Mouse (Mus musculus): ENCODE results near the gene Cpt1c. TPM values are rescaled to one million over a fixed set of nuclear protein-coding genes. Genes with fewer than 3 reads are reported as not detected.

Gene Cpt1c
- polyA plus RNA-seq, 1 experiment from 2014 or later, result 32.0 TPM

DNA sequence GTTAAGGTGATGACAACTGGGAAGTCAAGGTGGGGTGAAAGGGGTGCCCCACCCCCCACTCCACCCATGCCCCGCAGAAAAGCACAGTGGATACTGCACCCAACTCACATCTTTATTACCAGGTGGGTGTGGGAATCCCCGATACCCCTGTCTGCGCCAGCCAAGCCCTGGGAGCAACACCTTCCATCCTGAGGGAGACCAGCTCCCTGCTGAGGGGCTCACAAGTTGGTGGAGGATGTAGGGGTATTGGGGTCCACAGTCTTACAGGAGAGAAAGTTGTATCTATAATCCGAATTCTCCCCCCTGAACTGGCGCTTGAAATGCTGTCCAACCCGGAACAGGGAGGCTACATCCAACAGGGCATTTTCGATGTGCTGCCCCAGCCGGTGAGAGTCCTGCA lies 15.4 kb downstream of the Cpt1c start:
- WGBS, result 86% methylated on average over 8 of the region's 8 CpGs
- Histone ChIP-seq H3K27me3 (no peaks in the 10 kb centered on the region), H3K36me3 (peaks cover 53% of the 10 kb centered on the region), H3K9ac (no peak overlapping the region), H3K4me1 (0 out of 2 replicates have a peak, but pooled peaks cover 3% of the 10 kb centered on the region), H3K27ac (no peak overlapping the region), H3K4me2 (no peak overlapping the region), H3K9me3 (no peaks in the 10 kb centered on the region), H3K4me3 (no peak overlapping the region)
- no peak for ATAC-seq (ENCODE audit: insufficient number of reproducible peaks, insufficient read depth, low FRiP score, low TSS enrichment, low read depth)

DNA sequence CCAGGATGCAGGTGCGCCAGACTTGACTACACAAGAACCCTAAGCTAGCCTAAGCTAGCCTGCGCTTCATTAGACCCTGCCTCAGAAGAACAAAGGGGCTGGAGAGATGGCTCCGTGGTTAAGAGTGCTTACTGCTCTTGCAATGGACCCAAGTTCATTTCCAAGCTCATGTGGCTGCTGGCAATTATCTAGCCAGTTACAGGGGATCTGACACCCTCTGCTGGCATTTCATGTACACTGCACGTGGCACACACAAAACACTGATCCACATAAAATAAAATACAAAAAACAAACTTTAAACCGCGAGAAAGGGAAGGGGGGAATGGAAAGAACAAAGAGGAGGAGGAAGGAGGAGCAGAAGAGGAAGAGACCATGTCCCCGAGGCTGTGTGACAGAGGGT lies 16.4 kb downstream of the Cpt1c start:
- Histone ChIP-seq H3K4me2 (no peak overlapping the region), H3K36me3 (peaks cover 44% of the 10 kb centered on the region), H3K27me3 (no peaks in the 10 kb centered on the region), H3K27ac (no peak overlapping the region), H3K4me3 (no peak overlapping the region), H3K9ac (no peak overlapping the region), H3K4me1 (peaks cover 3% of the 10 kb centered on the region; the same call in 1 of the 2 replicates), H3K9me3 (no peaks in the 10 kb centered on the region)
- no peak for ATAC-seq (ENCODE audit: insufficient number of reproducible peaks, insufficient read depth, low FRiP score, low TSS enrichment, low read depth)
- 59% methylated on average over 7 of the region's 7 CpGs for WGBS

DNA sequence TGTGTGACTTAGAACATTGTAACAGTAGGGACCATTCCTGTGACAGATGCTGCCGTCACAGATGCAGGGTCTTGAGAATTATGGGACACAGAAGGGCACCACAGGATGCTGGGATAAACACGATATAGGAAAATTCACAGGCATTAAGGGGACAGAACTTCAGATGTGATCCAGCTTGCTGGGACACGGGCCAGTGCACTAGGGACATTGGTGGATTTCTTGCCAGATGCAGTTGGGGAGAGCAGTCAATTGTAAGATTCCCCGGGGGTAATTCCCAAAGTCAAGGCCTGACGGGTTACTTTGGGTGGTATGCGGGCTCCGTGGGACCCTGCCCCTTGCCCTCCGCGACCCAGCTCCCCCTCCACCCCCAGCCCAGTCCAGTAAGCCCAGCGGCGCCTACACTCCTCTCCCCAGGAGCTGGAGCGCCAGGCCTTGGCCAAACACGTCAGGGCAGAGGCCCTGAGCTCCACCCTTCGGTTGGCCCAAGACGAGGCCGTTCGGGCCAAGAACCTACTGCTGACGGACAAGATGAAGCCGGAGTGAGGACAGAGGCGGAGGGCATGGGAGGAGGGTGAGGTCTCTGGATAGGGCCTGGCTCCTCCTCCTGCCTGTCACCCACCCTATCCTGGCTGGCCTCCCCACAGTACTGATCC lies 17.3 kb downstream of the Cpt1c start:
- no peak overlapping the region for H3K4me2 ChIP-seq
- no peak overlapping the region for H3K9ac ChIP-seq
- no peaks in the 10 kb centered on the region for H3K27me3 ChIP-seq
- H3K36me3 ChIP-seq, result peaks cover 37% of the 10 kb centered on the region
- no peaks in the 10 kb centered on the region for H3K9me3 ChIP-seq
- no peak for ATAC-seq (ENCODE audit: insufficient number of reproducible peaks, insufficient read depth, low FRiP score, low TSS enrichment, low read depth)
- H3K4me1 ChIP-seq, result peaks cover 10% of the 10 kb centered on the region; the same call in 1 of the 2 replicates
- no peak overlapping the region for H3K4me3 ChIP-seq
- H3K27ac ChIP-seq, result no peak overlapping the region
- WGBS, result 70% methylated on average over 20 of the region's 20 CpGs

DNA sequence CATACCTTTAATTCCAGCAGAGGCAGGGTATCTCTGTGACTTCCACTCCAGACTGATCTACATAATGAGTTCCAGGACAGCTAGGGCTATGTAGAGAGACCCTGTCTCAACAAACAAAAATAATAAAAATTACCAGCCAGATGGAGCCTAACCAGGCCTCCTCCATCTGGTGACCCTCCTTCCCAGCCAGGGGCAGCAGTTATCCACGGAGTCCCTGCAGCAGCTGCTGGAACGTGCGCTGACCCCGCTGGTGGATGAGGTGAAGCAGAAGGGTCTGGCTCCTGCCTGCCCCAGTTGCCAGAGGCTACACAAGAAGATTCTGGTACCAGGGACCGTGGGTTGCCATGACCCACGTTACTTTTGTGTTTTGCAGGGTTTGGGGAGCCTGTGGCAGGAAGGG lies 18.4 kb downstream of the Cpt1c start:
- H3K9ac ChIP-seq, result no peak overlapping the region
- H3K27me3 ChIP-seq, result peaks cover 9% of the 10 kb centered on the region
- ATAC-seq (ENCODE audit: insufficient number of reproducible peaks, insufficient read depth, low FRiP score, low TSS enrichment, low read depth), result no peak
- no peaks in the 10 kb centered on the region for H3K9me3 ChIP-seq
- peaks cover 26% of the 10 kb centered on the region for H3K36me3 ChIP-seq
- H3K4me2 ChIP-seq, result no peak overlapping the region
- H3K4me3 ChIP-seq, result no peak overlapping the region
- H3K27ac ChIP-seq, result peak overlapping the region; percentile 5; the same call in 1 of the 2 replicates
- H3K4me1 ChIP-seq, result peaks cover 20% of the 10 kb centered on the region
- 48% methylated on average over 6 of the region's 6 CpGs for WGBS

DNA sequence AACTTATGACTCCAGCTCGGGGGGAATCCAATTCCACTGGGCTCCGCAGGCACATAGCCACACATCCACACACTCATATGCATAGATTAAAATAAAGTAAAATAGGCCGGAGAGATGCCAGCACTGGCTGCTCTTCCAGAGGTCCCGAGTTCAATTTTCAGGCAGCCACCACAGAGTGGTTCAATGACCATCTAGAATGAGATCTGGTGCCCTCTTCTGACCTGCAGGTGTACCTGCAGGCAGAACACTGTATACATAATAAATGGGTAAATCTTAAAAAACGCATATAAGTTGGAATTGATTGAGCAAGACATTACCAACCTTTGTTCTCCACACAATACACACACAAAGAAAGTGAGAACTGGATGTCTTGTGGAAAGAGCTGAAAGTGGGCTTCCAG lies 19.0 kb downstream of the Cpt1c start:
- no peak for ATAC-seq (ENCODE audit: insufficient number of reproducible peaks, insufficient read depth, low FRiP score, low TSS enrichment, low read depth)
- Histone ChIP-seq H3K27ac (no peak overlapping the region), H3K36me3 (peaks cover 20% of the 10 kb centered on the region), H3K9me3 (no peaks in the 10 kb centered on the region), H3K4me3 (no peak overlapping the region), H3K9ac (no peak overlapping the region), H3K27me3 (peaks cover 15% of the 10 kb centered on the region), H3K4me1 (peaks cover 20% of the 10 kb centered on the region), H3K4me2 (no peak overlapping the region)
- 59% methylated on average over 5 of the region's 5 CpGs for WGBS

DNA sequence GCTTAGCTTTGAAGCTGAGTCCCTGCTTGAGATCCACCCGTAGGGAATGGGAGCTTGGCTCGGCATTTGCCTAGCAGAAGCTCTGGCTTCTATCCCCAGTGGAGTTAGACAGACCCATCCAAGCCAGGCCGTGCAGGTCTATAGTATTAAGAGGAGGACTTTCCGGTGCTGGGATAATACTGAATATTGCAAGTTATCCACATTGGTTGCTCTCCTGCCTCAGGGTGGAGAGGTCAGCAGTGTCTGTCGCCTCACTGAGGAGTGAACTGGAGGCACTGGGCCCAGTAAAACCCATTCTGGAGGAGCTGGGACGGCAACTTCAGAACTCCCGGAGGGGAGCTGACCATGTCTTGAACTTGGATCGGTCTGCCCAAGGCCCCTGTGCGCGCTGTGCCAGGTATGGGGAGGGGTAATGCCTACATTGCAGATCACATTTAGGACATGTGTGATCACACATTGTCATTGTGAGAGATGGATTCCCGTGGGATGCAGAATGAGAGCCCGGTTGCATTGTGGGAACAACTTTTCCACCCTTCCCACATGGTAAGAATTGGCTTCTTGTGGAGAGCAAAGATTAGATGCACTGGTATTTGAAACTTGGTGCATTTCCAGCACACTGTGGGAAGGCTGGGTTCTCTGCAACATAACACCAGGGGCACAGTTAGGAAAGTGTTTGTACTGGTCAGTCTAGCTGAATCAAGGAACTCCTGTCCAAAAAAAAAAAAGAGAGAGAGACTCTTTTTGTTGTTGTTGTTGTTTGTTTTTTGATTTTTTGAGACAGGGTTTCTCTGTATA lies 20.4 kb downstream of the Cpt1c start:
- peaks cover 28% of the 10 kb centered on the region for H3K27me3 ChIP-seq
- no peak overlapping the region for H3K4me2 ChIP-seq
- 79% methylated on average over 12 of the region's 12 CpGs for WGBS

DNA sequence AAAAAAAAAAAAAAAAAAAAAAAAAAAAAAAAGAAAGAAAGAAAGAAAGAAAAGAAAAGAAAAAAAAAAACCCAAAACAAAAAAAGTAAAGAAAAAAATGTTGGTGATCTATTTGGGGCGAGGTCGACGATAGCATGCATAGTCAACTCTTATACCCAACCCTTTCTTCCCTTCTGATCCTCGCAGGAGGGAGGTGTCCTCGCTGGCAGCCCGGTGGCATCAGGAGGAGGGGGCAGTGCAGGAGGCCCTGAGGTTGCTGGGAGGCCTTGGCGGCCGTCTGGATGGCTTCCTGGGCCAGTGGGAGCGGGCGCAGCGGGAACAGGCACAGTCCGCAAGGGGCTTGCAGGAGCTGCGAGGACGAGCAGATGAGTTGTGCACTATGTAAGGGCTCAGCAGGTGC lies 21.1 kb downstream of the Cpt1c start:
- H3K27ac ChIP-seq, result 0 out of 2 replicates have a peak overlapping the region, but pooled peaks have one; percentile 33
- peaks cover 32% of the 10 kb centered on the region for H3K27me3 ChIP-seq
- H3K4me2 ChIP-seq, result no peak overlapping the region
- ATAC-seq (ENCODE audit: insufficient number of reproducible peaks, insufficient read depth, low FRiP score, low TSS enrichment, low read depth), result no peak
- peaks cover 20% of the 10 kb centered on the region for H3K4me1 ChIP-seq
- 56% methylated on average over 14 of the region's 14 CpGs for WGBS
- H3K4me3 ChIP-seq, result no peak overlapping the region
- no peaks in the 10 kb centered on the region for H3K9me3 ChIP-seq
- peak overlapping the region; percentile 6; the same call in 1 of the 2 replicates for H3K9ac ChIP-seq
- H3K36me3 ChIP-seq, result no peaks in the 10 kb centered on the region

More for the DNA sequence above, 20.4 kb downstream of the Cpt1c start:
- Histone ChIP-seq H3K27ac (0 out of 2 replicates have a peak overlapping the region, but pooled peaks have one; percentile 33), H3K4me3 (no peak overlapping the region), H3K9me3 (no peaks in the 10 kb centered on the region), H3K9ac (peak overlapping the region; percentile 6; the same call in 1 of the 2 replicates), H3K36me3 (peaks cover 7% of the 10 kb centered on the region; the same call in 1 of the 2 replicates), H3K4me1 (peaks cover 20% of the 10 kb centered on the region)
- ATAC-seq (ENCODE audit: insufficient number of reproducible peaks, insufficient read depth, low FRiP score, low TSS enrichment, low read depth), result no peak

DNA sequence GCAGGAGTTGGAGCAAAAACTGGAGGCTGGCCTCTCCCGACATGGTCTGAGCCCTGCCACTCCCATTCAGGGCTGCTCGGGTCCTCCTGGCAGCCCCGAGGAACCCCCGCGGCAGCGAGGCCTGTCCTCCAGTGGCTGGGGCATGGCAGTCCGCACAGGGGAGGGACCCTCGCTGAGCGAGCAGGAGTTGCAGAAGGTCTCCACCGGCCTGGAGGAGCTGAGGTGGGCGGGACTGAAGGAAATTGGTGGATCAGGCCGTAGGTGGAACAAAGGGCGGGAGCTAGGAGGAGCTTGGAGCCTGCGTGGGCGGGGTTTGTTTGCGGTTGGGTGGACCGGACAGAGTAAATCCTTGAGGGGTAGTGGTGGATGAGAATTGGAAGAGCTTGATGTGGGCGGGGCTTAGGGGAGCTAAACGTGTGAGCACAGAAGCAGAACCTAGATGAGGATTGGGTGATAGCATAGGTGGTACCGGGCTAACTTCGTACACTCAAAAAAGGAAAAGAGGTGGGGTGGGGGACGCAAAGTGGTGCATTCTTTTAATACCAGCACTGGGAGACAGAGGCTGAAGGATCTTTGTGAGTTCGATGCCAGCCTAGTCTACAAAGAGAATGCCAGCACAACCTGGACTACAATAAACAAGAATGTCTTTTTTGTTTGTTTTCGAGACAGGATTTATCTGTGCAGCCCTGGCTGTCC lies 21.9 kb downstream of the Cpt1c start:
- H3K36me3 ChIP-seq, result no peaks in the 10 kb centered on the region

DNA sequence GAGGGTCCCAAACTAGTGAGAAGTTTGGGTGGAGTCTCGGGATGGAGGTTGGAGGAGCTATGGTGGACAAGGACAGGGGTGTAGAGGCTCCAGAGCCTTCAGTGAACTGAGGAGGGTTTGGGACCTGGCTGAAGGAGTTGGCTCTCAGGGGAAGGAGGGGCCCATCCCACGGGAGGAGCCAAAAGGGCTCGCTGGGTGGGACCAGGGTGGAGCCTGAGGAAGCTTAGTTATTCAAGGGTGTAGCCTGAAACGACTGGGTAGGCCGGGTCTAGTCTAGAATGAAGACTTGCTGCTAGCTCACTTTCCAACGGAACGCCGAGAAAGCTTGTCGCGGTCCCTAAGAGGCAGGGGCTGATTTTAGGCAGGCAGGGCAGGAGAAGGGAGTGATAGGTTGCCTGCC lies 22.7 kb downstream of the Cpt1c start:
- peak overlapping the region; percentile 82 for H3K9ac ChIP-seq
- H3K4me3 ChIP-seq, result peak overlapping the region; percentile 60
- 0% methylated on average over 10 of the region's 10 CpGs for WGBS
- H3K36me3 ChIP-seq, result no peaks in the 10 kb centered on the region
- peaks cover 40% of the 10 kb centered on the region for H3K27me3 ChIP-seq
- peak; percentile 72 for ATAC-seq (ENCODE audit: insufficient number of reproducible peaks, insufficient read depth, low FRiP score, low TSS enrichment, low read depth)
- H3K9me3 ChIP-seq, result no peaks in the 10 kb centered on the region
- peak overlapping the region; percentile 86 for H3K27ac ChIP-seq
- peak overlapping the region; percentile 94 for H3K4me2 ChIP-seq
- peaks cover 19% of the 10 kb centered on the region for H3K4me1 ChIP-seq

More for the DNA sequence above, 21.9 kb downstream of the Cpt1c start:
- Histone ChIP-seq H3K4me3 (peak overlapping the region; percentile 60), H3K4me1 (peaks cover 20% of the 10 kb centered on the region), H3K4me2 (peak overlapping the region; percentile 94), H3K27me3 (peaks cover 40% of the 10 kb centered on the region), H3K9me3 (no peaks in the 10 kb centered on the region), H3K27ac (peak overlapping the region; percentile 86), H3K9ac (peak overlapping the region; percentile 82)
- peak; percentile 86 for ATAC-seq (ENCODE audit: insufficient number of reproducible peaks, insufficient read depth, low FRiP score, low TSS enrichment, low read depth)
- 7% methylated on average over 24 of the region's 24 CpGs for WGBS

DNA sequence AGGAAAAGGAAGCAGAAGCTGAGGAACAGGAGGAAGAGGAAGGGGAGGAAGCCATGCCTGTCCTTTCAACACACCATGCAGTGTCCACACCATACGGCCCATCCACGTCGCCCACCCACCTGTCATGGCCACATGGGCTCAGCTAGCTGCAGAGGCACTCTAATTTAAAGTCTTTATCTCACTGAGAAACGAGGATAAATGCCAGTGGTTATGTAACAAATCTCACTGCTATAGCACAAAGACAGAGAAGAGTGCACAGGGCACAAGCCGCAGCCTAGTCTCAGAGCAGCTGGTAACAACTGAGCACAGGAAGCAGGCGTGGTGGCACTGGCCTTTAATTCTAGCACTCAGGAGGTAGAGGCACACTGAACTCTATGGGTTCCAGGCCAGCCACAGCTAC lies 24.7 kb downstream of the Cpt1c start:
- WGBS, result 68% methylated on average over 6 of the region's 6 CpGs
- Histone ChIP-seq H3K4me2 (no peak overlapping the region), H3K36me3 (no peaks in the 10 kb centered on the region), H3K4me3 (no peak overlapping the region), H3K9ac (no peak overlapping the region), H3K27ac (no peak overlapping the region), H3K9me3 (no peaks in the 10 kb centered on the region), H3K27me3 (peaks cover 40% of the 10 kb centered on the region), H3K4me1 (peaks cover 16% of the 10 kb centered on the region)
- ATAC-seq (ENCODE audit: insufficient number of reproducible peaks, insufficient read depth, low FRiP score, low TSS enrichment, low read depth), result no peak

DNA sequence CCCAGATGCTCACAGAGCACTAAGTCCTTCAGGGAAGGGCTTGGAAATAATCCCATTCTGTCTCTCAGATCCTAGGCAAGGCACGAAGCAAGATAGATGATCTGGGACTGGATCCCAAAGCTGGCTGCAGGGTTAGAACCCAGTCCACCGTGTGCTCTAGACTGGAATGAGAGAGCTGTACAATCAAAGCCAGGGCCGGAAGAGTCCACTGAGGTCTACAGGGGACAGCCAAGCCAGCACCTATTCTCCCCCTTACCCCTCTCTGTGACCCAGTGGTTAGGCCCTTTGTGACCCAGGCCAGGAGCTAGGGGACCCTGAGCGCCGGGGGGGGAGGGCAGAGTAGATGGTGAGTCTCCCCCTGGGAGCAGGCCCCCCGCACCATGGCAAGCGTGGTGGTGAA lies 31.7 kb downstream of the Cpt1c start, which contains the start of gene Tsks:
Gene Tsks, plus strand, starts transcription at position 301 of the 400 bp plus-strand sequence.
- Histone ChIP-seq H3K4me1 (no peaks in the 10 kb centered on the region), H3K27ac (no peak within 1 kb of the TSS), H3K9ac (no peak within 1 kb of the TSS), H3K27me3 (peaks cover 2% of the 10 kb centered on the region; the same call in 1 of the 2 replicates), H3K36me3 (no peaks in the 10 kb centered on the region), H3K4me2 (no peak within 1 kb of the TSS), H3K9me3 (no peaks in the 10 kb centered on the region), H3K4me3 (no peak within 1 kb of the TSS)
- 77% methylated on average over 7 of the region's 7 CpGs for WGBS
- ATAC-seq (ENCODE audit: insufficient number of reproducible peaks, insufficient read depth, low FRiP score, low TSS enrichment, low read depth), result no peak

Measured in embryonic facial prominence, embryonic 13.5 days (tissue).